Mouse (Mus musculus): ENCODE results near the gene Haus5.

The Haus5 gene

DNA sequence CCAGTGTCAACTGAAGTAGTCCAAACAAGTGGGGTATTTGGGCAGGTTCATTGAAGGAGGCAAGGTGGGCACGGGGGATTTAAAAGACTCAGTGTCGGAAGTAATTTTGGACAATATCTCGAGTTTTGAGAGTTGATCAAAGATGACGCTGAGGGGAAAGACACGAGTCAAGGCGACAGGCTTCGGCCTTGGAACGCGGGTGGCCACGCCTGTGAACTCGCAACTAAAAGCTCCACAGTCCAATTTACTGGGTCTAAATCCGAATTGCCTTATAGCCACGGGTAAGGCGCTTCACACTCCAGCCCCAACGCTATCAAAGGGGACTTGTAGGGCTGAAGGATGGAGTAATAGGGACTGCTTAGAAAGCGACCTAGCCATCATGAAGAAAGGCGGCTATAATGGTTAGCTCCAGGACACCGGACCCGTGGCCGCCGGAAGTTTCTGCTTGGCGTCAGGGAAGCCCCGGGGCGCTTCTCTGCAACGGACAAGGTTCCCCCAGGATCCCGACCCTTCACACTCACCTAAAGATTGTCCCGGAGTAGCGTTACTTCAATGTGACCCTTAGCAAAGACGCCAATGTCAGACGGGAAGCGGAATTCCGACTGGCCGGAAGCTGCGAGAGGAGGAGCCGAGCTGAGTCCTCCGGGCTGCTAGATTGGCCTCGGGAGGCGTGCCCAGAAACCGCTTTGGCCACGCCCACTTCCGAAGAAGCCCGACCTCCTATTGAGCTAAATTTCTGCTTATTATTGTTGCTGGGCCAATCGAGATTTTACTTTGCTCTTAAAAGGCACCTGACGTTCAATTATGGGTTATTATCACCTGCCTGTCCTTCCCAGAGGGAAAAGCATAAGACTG, 39.0 kb downstream of the Haus5 start, which contains the start of gene Cox6b1:
TSS of gene Cox6b1 (minus strand) at position 622 of the 855 bp plus-strand sequence.
- DNase-seq (ENCODE audit: low read depth): peak; percentile 96

DNA sequence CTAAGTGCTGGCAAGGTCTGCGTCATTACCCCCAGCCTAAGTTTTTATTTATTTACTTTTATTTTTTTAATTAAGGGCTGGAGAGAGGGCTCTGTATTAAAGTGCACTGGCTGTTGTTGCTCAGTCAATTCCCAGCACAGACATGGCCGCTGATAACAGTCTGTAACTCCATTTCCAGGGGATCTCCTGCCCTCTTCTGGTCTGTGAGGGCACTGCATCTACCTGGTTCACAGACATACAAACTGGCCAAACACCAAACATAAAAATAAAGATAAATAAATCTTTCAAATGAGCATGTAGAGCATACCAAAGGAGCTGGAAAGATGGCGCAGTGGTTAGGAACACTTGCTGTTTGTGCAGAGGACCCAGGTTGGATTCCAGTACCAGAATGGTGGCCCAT, 45.6 kb downstream of the Haus5 start:
- DNase-seq (ENCODE audit: low read depth): peak; percentile 61

DNA sequence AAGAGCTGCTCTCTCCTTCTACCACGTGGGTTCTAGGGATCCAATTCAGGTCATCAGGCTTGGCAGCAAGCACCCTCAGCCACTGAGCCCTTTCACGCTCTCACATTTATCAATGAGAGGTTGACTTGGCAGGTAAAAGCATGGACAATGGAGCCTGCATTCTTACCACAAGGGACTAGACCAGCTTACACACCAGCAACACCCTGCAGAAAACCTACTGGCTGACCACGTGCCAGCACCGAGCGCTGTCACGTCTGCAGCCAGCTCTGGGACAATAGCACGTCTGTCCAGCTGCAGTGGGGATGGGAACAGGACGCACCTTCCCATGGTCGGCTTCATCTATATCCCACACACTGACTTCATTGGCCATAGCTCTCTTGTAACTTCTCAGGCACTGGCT, 46.1 kb downstream of the Haus5 start:
- no peak for DNase-seq (ENCODE audit: low read depth)

DNA sequence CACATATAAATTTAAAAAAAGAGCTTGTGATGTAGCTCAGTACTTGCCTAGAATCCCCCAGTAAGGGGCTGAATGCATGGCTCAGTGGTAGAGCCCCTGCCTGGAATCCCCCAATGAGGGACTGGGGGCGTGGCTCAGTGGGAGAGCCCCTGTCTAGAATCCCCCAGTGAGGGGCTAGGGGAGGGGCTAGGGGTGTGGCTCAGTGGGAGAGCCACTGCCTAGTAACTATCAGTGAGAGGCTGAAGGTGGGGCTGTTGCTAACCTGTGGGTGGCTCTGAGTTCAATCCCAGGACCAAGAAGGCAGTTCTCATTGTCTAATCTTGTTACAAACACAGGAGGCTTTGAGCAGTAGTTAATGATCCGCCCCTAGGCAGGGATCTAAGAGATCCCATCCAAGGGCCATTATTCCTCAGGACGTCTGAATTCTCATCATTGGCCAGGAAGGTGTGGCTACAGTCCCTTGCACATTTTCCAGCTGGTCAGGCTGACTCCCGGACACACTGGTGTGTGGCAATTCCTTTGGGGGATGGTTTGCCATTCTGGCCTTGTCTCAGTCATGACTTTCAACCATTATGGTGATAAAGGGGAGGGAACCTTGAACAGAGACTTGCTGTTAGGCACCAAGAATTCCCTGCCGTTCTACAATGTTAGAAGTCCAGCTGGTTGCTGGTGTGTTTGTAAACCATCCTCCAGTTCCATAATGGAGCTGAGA, 49.6 kb downstream of the Haus5 start:
- DNase-seq (ENCODE audit: low read depth): no peak

DNA sequence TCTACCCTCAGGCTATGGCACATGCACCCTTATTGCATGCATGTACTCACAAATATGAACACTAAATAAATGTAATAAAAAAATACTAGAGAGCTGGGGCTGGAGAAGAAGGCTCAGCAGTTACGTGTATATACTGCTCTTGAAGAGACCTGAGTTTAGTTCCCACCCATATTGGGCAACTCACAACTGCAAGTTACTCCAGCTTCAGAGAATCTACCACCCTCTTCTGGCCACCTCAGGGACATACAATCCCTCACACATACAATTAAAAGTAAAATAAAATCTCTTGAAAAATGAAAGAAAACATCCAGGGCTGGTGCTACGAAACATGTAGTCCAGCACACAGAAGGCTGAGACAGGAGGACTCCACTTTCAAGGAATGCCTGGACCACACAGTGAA, 50.3 kb downstream of the Haus5 start:
- peak; percentile 63 for DNase-seq (ENCODE audit: low read depth)

DNA sequence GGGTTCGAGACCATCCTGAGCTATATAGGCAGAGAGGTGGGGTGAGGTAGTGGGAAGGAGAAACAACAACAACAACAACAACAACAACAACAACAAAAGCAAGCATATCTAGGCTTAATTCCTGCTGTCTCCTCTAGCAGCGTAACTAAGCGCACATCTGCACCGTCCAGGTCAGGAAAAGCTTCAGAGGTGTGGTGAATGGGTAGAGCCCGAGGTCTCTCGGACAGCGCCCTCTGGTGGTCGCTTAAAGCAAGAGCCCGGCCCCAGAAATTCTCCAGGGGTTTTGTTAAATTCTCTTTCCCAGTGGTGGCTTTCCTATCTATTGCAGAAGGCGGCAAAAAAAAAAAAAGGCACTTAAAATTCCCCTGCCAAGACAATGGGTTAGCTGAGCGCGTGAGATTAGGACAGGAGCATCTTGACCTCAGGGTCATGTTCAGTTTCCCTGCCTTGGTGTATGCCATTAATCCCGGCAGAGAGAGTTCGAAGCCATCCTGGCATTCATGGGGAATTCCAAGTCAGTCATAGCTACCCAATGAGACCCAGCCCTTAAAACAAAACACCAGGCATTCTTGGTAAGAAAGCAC, 51.2 kb downstream of the Haus5 start:
- peak; percentile 87 for DNase-seq (ENCODE audit: low read depth)

DNA sequence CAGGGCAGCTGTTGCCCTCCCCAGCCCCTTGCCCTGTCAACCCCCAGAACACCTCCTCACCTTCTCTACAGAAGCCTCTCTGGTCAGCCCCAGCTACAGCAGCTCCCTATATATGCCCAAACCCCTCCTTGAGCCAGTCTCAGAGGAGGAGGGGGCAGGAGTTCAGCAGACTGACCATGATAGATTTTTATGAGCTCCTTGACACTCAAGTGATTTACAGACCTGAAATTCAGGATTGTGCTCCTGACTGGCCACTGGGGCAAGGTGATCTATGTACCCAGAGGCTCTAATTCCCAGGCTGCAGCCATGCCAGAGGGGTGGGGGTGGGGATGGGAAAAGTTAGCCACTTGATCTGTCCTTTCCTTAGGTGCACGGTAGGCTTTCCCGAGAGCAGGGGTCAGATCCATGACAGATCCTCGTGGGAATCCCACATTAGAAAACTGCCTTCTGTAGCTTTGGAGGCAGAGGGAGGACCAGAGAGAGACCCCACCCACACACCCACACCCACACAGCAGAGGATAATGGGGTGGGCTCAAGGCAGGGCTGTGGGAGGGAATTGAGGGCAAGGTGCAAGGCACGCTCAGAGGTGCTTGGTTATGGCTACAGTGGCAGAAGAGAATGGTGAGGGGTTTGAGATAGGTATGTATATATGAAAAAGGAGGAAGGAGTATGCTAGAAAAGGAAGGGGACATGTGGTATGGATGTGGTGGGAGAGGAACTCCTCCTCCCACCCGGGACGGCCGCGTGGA, 52.0 kb downstream of the Haus5 start, which contains the start of gene Upk1a:
TSS of gene Upk1a (minus strand) at position 194 of the 749 bp plus-strand sequence.
- no peak for DNase-seq (ENCODE audit: low read depth)

DNA sequence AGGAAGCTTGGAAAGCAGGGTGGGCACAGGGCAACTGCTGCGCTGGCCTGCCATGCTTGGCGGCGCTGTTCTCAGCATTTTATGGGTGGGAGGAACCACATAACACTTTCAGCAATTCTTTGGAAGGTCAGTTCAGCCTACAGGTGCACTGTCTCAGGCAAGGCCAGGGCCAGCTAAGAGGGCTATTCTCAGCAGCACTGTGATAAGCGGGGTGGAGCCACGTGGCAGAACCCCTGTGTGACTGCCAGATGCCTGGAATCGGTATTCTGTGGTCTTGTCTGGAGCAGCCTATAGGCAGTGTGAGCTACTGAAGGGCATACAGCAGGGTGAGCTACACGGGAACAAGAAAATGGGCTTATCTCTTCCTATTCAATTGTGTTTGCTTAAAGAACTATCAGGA, 54.8 kb downstream of the Haus5 start:
- DNase-seq (ENCODE audit: low read depth): no peak

DNA sequence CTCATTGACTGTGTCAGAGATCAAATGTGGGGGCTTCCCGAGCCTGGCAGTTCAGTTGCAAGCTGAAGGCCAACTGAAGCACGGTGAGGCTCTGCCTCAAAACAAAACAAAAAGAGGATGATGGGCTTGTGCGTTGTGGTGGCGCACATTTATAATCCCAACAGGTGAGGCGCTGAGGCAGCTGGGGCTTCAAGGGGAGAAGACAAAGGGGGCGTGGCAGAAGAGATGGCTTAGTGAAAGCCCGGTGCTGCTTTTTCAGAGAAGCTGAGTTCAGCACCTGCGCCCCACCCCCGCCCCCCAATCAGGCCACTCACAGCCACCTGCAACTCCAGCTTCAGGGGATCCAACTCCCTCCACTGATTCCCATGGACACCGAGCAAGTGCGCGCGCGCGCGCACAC, 56.3 kb downstream of the Haus5 start:
- no peak for DNase-seq (ENCODE audit: low read depth)

DNA sequence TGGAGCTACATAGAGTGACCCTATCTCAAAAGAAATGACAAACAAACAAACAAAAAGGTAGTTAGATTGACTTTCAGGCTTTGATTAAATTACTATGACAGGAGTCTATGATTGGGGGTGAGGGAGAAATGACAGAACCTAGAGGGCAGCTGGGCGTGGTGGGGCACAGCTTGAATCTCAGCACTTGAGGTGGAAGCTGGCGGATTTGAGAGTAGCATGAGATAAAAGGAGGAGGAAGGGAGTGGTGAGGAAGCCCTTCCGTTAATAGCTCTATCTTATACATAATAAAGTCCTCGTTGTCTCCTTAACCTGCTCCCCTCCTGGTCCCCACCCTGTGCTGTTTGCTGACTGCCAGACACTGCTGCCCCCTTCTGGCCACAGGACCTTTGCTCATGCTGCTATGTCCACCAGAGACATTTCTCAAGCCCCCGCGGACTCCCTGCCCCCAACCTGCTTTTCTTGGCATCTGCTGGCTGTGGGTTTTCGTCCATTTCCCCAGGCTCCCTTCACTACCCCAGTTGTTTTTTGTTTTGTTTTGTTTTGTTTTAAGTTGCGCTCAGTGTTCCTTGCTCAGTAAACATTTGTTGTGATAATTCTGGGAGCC, 57.0 kb downstream of the Haus5 start:
- peak; percentile 88 for DNase-seq (ENCODE audit: low read depth)

DNA sequence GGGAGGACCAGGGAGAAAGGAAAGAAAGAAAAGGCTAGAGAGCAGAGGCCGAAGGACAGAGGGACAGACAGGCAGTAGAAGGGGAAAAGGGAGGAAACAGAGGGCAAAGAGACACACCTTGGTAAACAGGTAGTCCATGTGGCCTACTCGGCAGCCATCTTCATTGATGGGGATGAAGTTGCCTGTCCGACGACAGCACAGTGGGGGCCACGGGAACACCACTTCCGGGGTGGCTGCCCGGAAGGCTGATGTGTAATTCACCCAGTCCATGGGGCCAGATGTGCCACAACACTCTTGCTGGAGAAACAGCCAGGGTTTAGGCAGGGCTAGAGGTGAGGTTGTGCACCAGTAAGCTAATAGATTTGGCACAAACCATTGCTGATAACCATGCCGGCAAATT, 59.9 kb downstream of the Haus5 start:
- no peak for DNase-seq (ENCODE audit: low read depth)

DNA sequence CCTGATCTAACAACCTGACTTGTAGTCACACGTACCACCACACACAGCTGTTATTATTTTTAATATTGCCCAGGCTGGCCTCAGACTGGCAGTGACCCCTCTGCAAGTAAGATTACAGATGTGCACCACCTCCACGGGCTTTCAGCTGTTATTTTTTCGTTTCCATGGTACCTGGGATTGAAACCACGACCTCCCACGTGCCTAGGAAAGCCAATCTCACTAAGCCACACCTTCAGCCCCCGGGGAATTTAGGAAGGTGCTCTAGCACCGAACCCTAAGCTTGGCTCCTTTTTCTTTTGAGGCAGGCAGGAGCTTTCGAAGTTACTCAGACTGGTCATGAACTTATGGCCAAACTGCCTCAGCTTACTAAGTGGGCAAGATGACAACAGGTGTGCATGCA, 60.4 kb downstream of the Haus5 start:
- DNase-seq (ENCODE audit: low read depth): no peak
